Mouse (Mus musculus) CH12.LX (cell line): Measurements from ENCODE around the gene Hist1h4f. TPM values are rescaled to one million over a fixed set of nuclear protein-coding genes. Genes with fewer than 3 reads are reported as not detected.

Experiments used
- DNase-seq: peaks from one replicate; pipeline ENCODE4 v3.0.0-alpha.2; 2013; ENCODE audit errors: extremely low read depth
- H3K27ac ChIP-seq: 2 replicates; pipeline ENCODE4 v1.5.1; 2012; ENCODE audit warnings: low read depth, mild to moderate bottlenecking, control low read depth, moderate library complexity; ENCODE audit not compliant: insufficient read depth
- H3K27me3 ChIP-seq: replicated peaks from 2 replicates; pipeline ENCODE3; 2012; ENCODE audit warnings: inconsistent platforms
- H3K36me3 ChIP-seq, 2 experiments: replicated peaks in 1 of 2; 2 replicates each; pipeline versions ENCODE3 to v1.6.1; 2012; ENCODE audit warnings: inconsistent platforms in 1 of 2, low read length in 1 of 2, mild to moderate bottlenecking in 1 of 2, mixed read lengths in 1 of 2, moderate library complexity in 1 of 2; ENCODE audit not compliant: control insufficient read depth in 1 of 2, insufficient read depth in 1 of 2
- H3K4me1 ChIP-seq, 2 experiments: 2 replicates each; pipeline ENCODE4 v1.6.1; 2012; ENCODE audit warnings: inconsistent platforms in 1 of 2, moderate library complexity in 1 of 2; ENCODE audit not compliant: insufficient read depth in 2 of 2, control insufficient read depth in 1 of 2
- H3K4me2 ChIP-seq: 2 replicates; pipeline ENCODE4 v1.6.1; 2012; ENCODE audit warnings: low read depth, mild to moderate bottlenecking, control low read depth; ENCODE audit not compliant: poor library complexity, insufficient read depth, severe bottlenecking
- H3K4me3 ChIP-seq, 3 experiments: fragments of 150-350 bp in 1 of 3; sonication (generic) in 1 of 3; replicated peaks in 1 of 3; 2 replicates each; pipeline versions ENCODE3 to v1.5.1; 2011 to 2012; ENCODE audit warnings: low read depth in 2 of 3, low read length in 2 of 3, mild to moderate bottlenecking in 2 of 3, moderate library complexity in 2 of 3, control low read depth in 1 of 3, improper control_type of control experiment in 1 of 3, inconsistent platforms in 1 of 3, mixed read lengths in 1 of 3; ENCODE audit not compliant: poor library complexity in 1 of 3
- H3K79me2 ChIP-seq: replicated peaks from 2 replicates; pipeline ENCODE4 v1.6.1; 2012; ENCODE audit warnings: mild to moderate bottlenecking, moderate library complexity; ENCODE audit not compliant: control insufficient read depth, poor library complexity, insufficient read depth, severe bottlenecking; ENCODE audit errors: extremely low read depth
- H3K9ac ChIP-seq: 2 replicates; pipeline ENCODE4 v1.6.1; 2012; ENCODE audit warnings: low read depth, mild to moderate bottlenecking, control low read depth, moderate library complexity; ENCODE audit not compliant: insufficient read depth
- H3K9me3 ChIP-seq: replicated peaks from 2 replicates; pipeline ENCODE3; 2012; ENCODE audit warnings: low read length, inconsistent platforms, mixed read lengths
- BHLHE40 ChIP-seq: IDR thresholded peaks from 2 replicates; pipeline ENCODE4 v1.6.1; 2011; ENCODE audit warnings: mild to moderate bottlenecking, low read depth, low read length, improper control_type of control experiment
- CHD1 ChIP-seq: IDR thresholded peaks from 2 replicates; pipeline ENCODE4 v1.6.1; 2012; ENCODE audit warnings: low read depth, low read length, improper control_type of control experiment, inconsistent platforms
- CHD2 ChIP-seq: IDR thresholded peaks from 2 replicates; pipeline ENCODE4 v1.6.1; 2011; ENCODE audit warnings: low read length, improper control_type of control experiment
- CTCF ChIP-seq, 2 experiments: IDR thresholded peaks in 1 of 2; conservative IDR thresholded peaks in 1 of 2; 2 replicates each; pipeline ENCODE4 v1.5.1; 2011 to 2012; ENCODE audit warnings: low read depth in 2 of 2, low read length in 2 of 2, improper control_type of control experiment in 1 of 2, inconsistent platforms in 1 of 2, mild to moderate bottlenecking in 1 of 2, moderate library complexity in 1 of 2
- E2F4 ChIP-seq: IDR thresholded peaks from 2 replicates; pipeline ENCODE4 v1.6.1; 2011; ENCODE audit warnings: low read depth, low read length, improper control_type of control experiment; ENCODE audit not compliant: insufficient replicate concordance
- ELF1 ChIP-seq: IDR thresholded peaks from 2 replicates; pipeline ENCODE4 v1.6.1; 2014; ENCODE audit warnings: low read depth, mild to moderate bottlenecking, inconsistent platforms, low read length, improper control_type of control experiment
- GABPA ChIP-seq: IDR thresholded peaks from 2 replicates; pipeline ENCODE4 v1.6.1; 2012; ENCODE audit warnings: low read depth, low read length, improper control_type of control experiment, inconsistent platforms; ENCODE audit not compliant: insufficient replicate concordance
- JUN ChIP-seq: IDR thresholded peaks from 2 replicates; pipeline ENCODE4 v1.6.1; 2011; ENCODE audit warnings: low read depth, mild to moderate bottlenecking, low read length, improper control_type of control experiment, moderate library complexity; ENCODE audit not compliant: insufficient read depth
- KAT2A ChIP-seq: IDR thresholded peaks from 2 replicates; pipeline ENCODE4 v1.6.1; 2012; ENCODE audit warnings: low read length, improper control_type of control experiment, inconsistent platforms; ENCODE audit not compliant: insufficient replicate concordance
- MAFK ChIP-seq: IDR thresholded peaks from 2 replicates; pipeline ENCODE4 v1.6.1; 2011; ENCODE audit warnings: low read length, improper control_type of control experiment; ENCODE audit not compliant: insufficient replicate concordance
- MAZ ChIP-seq: IDR thresholded peaks from 2 replicates; pipeline ENCODE4 v1.6.1; 2012; ENCODE audit warnings: low read depth, mild to moderate bottlenecking, inconsistent platforms, low read length, improper control_type of control experiment, moderate library complexity
- MEF2A ChIP-seq: IDR thresholded peaks from 2 replicates; pipeline ENCODE4 v1.6.1; 2014; ENCODE audit warnings: low read depth, mild to moderate bottlenecking, inconsistent platforms, low read length, improper control_type of control experiment, borderline replicate concordance
- MXI1 ChIP-seq: IDR thresholded peaks from 2 replicates; pipeline ENCODE4 v1.6.1; 2011; ENCODE audit warnings: mild to moderate bottlenecking, low read depth, low read length, improper control_type of control experiment
- MYC ChIP-seq: IDR thresholded peaks from 2 replicates; pipeline ENCODE4 v1.6.1; 2011; ENCODE audit warnings: low read depth, mild to moderate bottlenecking, improper control_type of control experiment, low read length
- NELFE ChIP-seq: IDR thresholded peaks from 2 replicates; pipeline ENCODE4 v1.6.1; 2011; ENCODE audit warnings: low read depth, low read length, improper control_type of control experiment
- NRF1 ChIP-seq: IDR thresholded peaks from 2 replicates; pipeline ENCODE4 v1.6.1; 2014; ENCODE audit warnings: low read depth, mild to moderate bottlenecking, inconsistent platforms, low read length, improper control_type of control experiment, moderate library complexity
- POLR2A ChIP-seq: IDR thresholded peaks from 2 replicates; pipeline ENCODE4 v1.6.1; 2011; ENCODE audit warnings: low read depth, mild to moderate bottlenecking, improper control_type of control experiment, low read length
- POLR2AphosphoS2 ChIP-seq: IDR thresholded peaks from 2 replicates; pipeline ENCODE4 v1.6.1; 2011; ENCODE audit warnings: low read depth, low read length, improper control_type of control experiment
- SIN3A ChIP-seq: IDR thresholded peaks from 2 replicates; pipeline ENCODE4 v1.6.1; 2012; ENCODE audit warnings: low read length, improper control_type of control experiment, inconsistent platforms
- TBP ChIP-seq: conservative IDR thresholded peaks from 2 replicates; pipeline ENCODE4 v1.6.1; 2011; ENCODE audit warnings: low read depth, low read length, improper control_type of control experiment
- TCF12 ChIP-seq: IDR thresholded peaks from 2 replicates; pipeline ENCODE4 v1.6.1; 2014; ENCODE audit warnings: low read depth, mild to moderate bottlenecking, inconsistent platforms, low read length, improper control_type of control experiment
- UBTF ChIP-seq: IDR thresholded peaks from 2 replicates; pipeline ENCODE4 v1.6.1; 2012; ENCODE audit warnings: low read depth, mild to moderate bottlenecking, inconsistent platforms, low read length, improper control_type of control experiment, moderate library complexity
- USF1 ChIP-seq: IDR thresholded peaks from 2 replicates; pipeline ENCODE4 v1.6.1; 2014; ENCODE audit warnings: low read depth, mild to moderate bottlenecking, inconsistent platforms, low read length, improper control_type of control experiment
- ZC3H11A ChIP-seq: IDR thresholded peaks from 2 replicates; pipeline ENCODE4 v1.6.1; 2012; ENCODE audit warnings: low read depth, mild to moderate bottlenecking, inconsistent platforms, low read length, improper control_type of control experiment
- ZKSCAN1 ChIP-seq: IDR thresholded peaks from 2 replicates; pipeline ENCODE4 v1.6.1; 2012; ENCODE audit warnings: low read depth, inconsistent platforms, low read length, improper control_type of control experiment, borderline replicate concordance
- ZMIZ1 ChIP-seq: IDR thresholded peaks from 2 replicates; pipeline ENCODE4 v1.6.1; 2012; ENCODE audit warnings: low read depth, mild to moderate bottlenecking, inconsistent platforms, low read length, improper control_type of control experiment
- dilution Hi-C: fragments of 300-500 bp; cut with MboI; formaldehyde crosslinking; loops from 2 replicates; pipeline ENCODE4 v1.14.3; 2020; ENCODE audit warnings: low sequenced_read_pairs; ENCODE audit not compliant: extremely low pct_unique_long_range_greater_than_20kb, extremely low pct_ligation_motif_present
- in situ Hi-C: fragments of 300-500 bp; cut with MboI; formaldehyde crosslinking; loops from 3 replicates; pipeline ENCODE4 v1.14.3; 2019; ENCODE audit warnings: low sequenced_read_pairs, low pct_ligation_motif_present, low pct_unique_long_range_greater_than_20kb, mixed read lengths
- polyA plus RNA-seq: library from polyadenylated mRNA; unstranded; fragments of >175 nt; gene quantifications from 2 replicates; pipeline ENCODE4 v1.2.1, GENCODE M21; 2012; ENCODE audit warnings: low read depth; ENCODE audit not compliant: insufficient read length
- total RNA-seq, 2 experiments: library from RNA; depleted of rRNA; stranded (reverse); fragments of 300-350 nt in 1 of 2; fragments of >200 nt in 1 of 2; gene quantifications; 2 replicates each; pipeline ENCODE4 v1.2.3; 2012 to 2014

Gene Hist1h4f
- total and polyA plus RNA-seq, 3 experiments = 9.0 to 4,902 (median 27.1) TPM

GRCm38 (mm10) chr13:23518885-23519284, 32.6 kb downstream of the Hist1h4f start:
- H3K4me2 ChIP-seq = peak overlapping the region; percentile 95
- no peaks in the 10 kb centered on the region for H3K36me3 ChIP-seq
- H3K27ac ChIP-seq = no peak overlapping the region
- TF ChIP-seq MYC = 0 out of 2 replicates have a peak, but pooled peaks have one; percentile 9
- TF ChIP-seq BHLHE40 = no peak
- TF ChIP-seq ZMIZ1 = no peak
- peak; percentile 79; the same call in 1 of the 2 replicates for TF ChIP-seq KAT2A
- peak; percentile 99 for TF ChIP-seq TBP
- TF ChIP-seq MXI1 = peak; percentile 39; the same call in 1 of the 2 replicates
- TF ChIP-seq NELFE = no peak
- peak; percentile 64 for TF ChIP-seq NRF1
- TF ChIP-seq CHD1 = no peak
- peak; percentile 97 for TF ChIP-seq ELF1
- TF ChIP-seq MAFK = peak; percentile 97
- peak; percentile 92; the same call in 1 of the 2 replicates for TF ChIP-seq E2F4
- no peak for TF ChIP-seq SIN3A
- TF ChIP-seq GABPA = no peak
- TF ChIP-seq MAZ = no peak
- H3K9ac ChIP-seq = peak overlapping the region; percentile 85
- no peaks in the 10 kb centered on the region for H3K9me3 ChIP-seq
- peak overlapping the region; percentile 53 to 70 (median 58) for H3K4me3 ChIP-seq
- H3K4me1 ChIP-seq = peaks cover 0 to 29% of the 10 kb centered on the region in 2 experiments; a peak in 2 of 4 replicates
- no peaks in the 10 kb centered on the region for H3K27me3 ChIP-seq
- dilution Hi-C loops (no loop called here), in situ Hi-C loops (loop anchor here (25.0 kb wide), 1 partner anchor 1582 kb away; the partner anchor contains the start of gene Zfp184)
- peak; percentile 85 for DNase-seq
- H3K79me2 ChIP-seq = no peaks in the 10 kb centered on the region

DNA sequence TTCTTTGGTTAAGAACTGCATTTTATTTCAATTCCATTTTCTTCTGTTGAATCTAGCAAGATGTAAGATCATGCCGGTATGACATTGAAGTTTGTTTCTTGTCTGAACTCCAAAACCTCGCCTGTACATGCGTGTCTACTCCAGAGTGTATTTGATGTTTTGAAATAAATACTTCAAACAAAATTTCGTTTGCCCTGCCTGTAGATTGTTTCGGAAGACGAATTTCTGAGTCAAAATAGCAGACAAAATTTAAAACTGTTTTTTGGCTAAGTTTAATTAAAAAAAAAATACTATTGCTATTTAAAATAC, 33.2 kb downstream of the Hist1h4f start:
- no peaks in the 10 kb centered on the region for H3K79me2 ChIP-seq
- peak overlapping the region; percentile 70 for H3K27ac ChIP-seq
- H3K27me3 ChIP-seq = no peaks in the 10 kb centered on the region
- no peak overlapping the region for H3K4me2 ChIP-seq
- peaks cover 3 to 33% of the 10 kb centered on the region in 2 experiments; a peak in 3 of 4 replicates for H3K4me1 ChIP-seq
- DNase-seq = no peak
- H3K9me3 ChIP-seq = no peaks in the 10 kb centered on the region
- in situ Hi-C loops (loop anchor here (25.0 kb wide), 1 partner anchor 1581 kb away; the partner anchor contains the start of gene Zfp184), dilution Hi-C loops (no loop called here)
- H3K9ac ChIP-seq = peak overlapping the region; percentile 85
- no peaks in the 10 kb centered on the region for H3K36me3 ChIP-seq
- peak overlapping the region; percentile 53 to 70 (median 57) for H3K4me3 ChIP-seq
- TF ChIP-seq E2F4 = no peak
- no peak for TF ChIP-seq MXI1
- TF ChIP-seq BHLHE40 = no peak
- no peak for TF ChIP-seq MEF2A
- no peak for TF ChIP-seq ZC3H11A
- 0 out of 2 replicates have a peak, but pooled peaks have one; percentile 55 for TF ChIP-seq SIN3A
- TF ChIP-seq POLR2A = no peak
- TF ChIP-seq POLR2AphosphoS2 = no peak
- TF ChIP-seq MAFK = no peak
- TF ChIP-seq TBP = no peak
- TF ChIP-seq ZKSCAN1 = no peak
- TF ChIP-seq CTCF (conservative IDR thresholded peaks at IDR 0.05 in 1 of 2, IDR thresholded peaks at IDR 0.05 in 1 of 2; ENCODE audit: low read depth in 2 of 2, low read length in 2 of 2) = no peak
- no peak for TF ChIP-seq NELFE
- peak; percentile 44; the same call in 1 of the 2 replicates for TF ChIP-seq MYC
- no peak for TF ChIP-seq NRF1
- TF ChIP-seq USF1 = no peak
- no peak for TF ChIP-seq UBTF
- no peak for TF ChIP-seq CHD2
- TF ChIP-seq JUN = no peak
- peak; percentile 94; the same call in 1 of the 2 replicates for TF ChIP-seq CHD1
- TF ChIP-seq TCF12 = no peak
- TF ChIP-seq GABPA = no peak
